Mouse (Mus musculus) liver, postnatal 0 days (tissue): ENCODE data around the gene Stam. TPM values are rescaled to one million over a fixed set of nuclear protein-coding genes. Genes with fewer than 3 reads are reported as not detected.
A peak's percentile ranks its signal among the peaks of the same experiment; 100 is the strongest.

Experiments
- ATAC-seq: fragments of 200-750 bp; cut with Nextera tagmentation; 2 replicates; pipeline ENCODE4 v1.8.0; 2017; ENCODE audit warnings: mild to moderate bottlenecking, moderate library complexity
- DNase-seq: peaks from one replicate; pipeline ENCODE4 v3.0.0-alpha.2; 2016
- H3K27ac ChIP-seq: fragments of 300-500 bp; sonication (generic); 2 replicates; pipeline ENCODE4 v1.5.1; 2014; ENCODE audit warnings: antibody characterized with exemption, moderate library complexity, mild to moderate bottlenecking, low read depth
- H3K27me3 ChIP-seq: fragments of 300-500 bp; sonication (generic); 2 replicates; pipeline ENCODE4 v1.6.1; 2014; ENCODE audit warnings: low read length, control low read depth, mixed read lengths; ENCODE audit not compliant: insufficient read depth
- H3K36me3 ChIP-seq: fragments of 300-500 bp; sonication (generic); replicated peaks from 2 replicates; pipeline ENCODE4 v1.6.1; 2014; ENCODE audit warnings: mild to moderate bottlenecking, control low read depth, low read length, moderate library complexity, mixed read lengths; ENCODE audit not compliant: insufficient read depth
- H3K4me1 ChIP-seq: fragments of 300-500 bp; sonication (generic); 2 replicates; pipeline ENCODE4 v1.6.1; 2014; ENCODE audit warnings: antibody characterized with exemption, mild to moderate bottlenecking, control low read depth; ENCODE audit not compliant: insufficient read depth
- H3K4me2 ChIP-seq: fragments of 300-500 bp; sonication (generic); 2 replicates; pipeline ENCODE4 v1.6.1; 2014; ENCODE audit warnings: low read depth, mild to moderate bottlenecking, low read length, moderate library complexity, mixed read lengths
- H3K4me3 ChIP-seq: fragments of 300-500 bp; sonication (generic); 2 replicates; pipeline ENCODE4 v1.5.1; 2014; ENCODE audit warnings: low read depth, low read length
- H3K9ac ChIP-seq: fragments of 300-500 bp; sonication (generic); replicated peaks from 2 replicates; pipeline ENCODE4 v1.6.1; 2014; ENCODE audit warnings: mild to moderate bottlenecking, moderate library complexity
- H3K9me3 ChIP-seq: fragments of 300-500 bp; sonication (generic); 2 replicates; pipeline ENCODE4 v1.6.1; 2016; ENCODE audit warnings: mild to moderate bottlenecking, control low read depth, low read length, mixed read lengths
- CTCF ChIP-seq: sonication (generic); IDR thresholded peaks from 2 replicates; pipeline ENCODE4 v1.5.1; 2016; ENCODE audit warnings: antibody characterized with exemption, low read depth
- EP300 ChIP-seq: IDR thresholded peaks from 2 replicates; pipeline ENCODE4 v1.6.1; 2016; ENCODE audit warnings: antibody characterized with exemption, low read depth, mild to moderate bottlenecking
- WGBS: fragments of 180-500 bp; shearing (Covaris S2); extraction: QIAGEN DNeasy Blood & Tissue Kit; methylation state at CpG from one replicate; pipeline ENCODE4 v1.1.7; 2014; ENCODE audit not compliant: insufficient replicate concordance; 5-methylcytosine and 5-hydroxymethylcytosine counted together
- polyA plus RNA-seq: library from polyadenylated mRNA; unstranded; fragments of >200 nt; fragmentation: Nextera tagmentation; extraction: Ambion mirVana; gene quantifications from 2 replicates; pipeline ENCODE4 v1.2.1, GENCODE M21; 2015

Stam gene
- polyA plus RNA-seq, 1 experiment from 2014 or later = 15.6 TPM

- no peak for DNase-seq
- ATAC-seq = no peak
- no peaks in the 10 kb centered on the region for H3K9me3 ChIP-seq
- H3K4me2 ChIP-seq = no peak overlapping the region
- TF ChIP-seq CTCF = no peak
- TF ChIP-seq EP300 = no peak
- no peak overlapping the region for H3K9ac ChIP-seq
- H3K4me1 ChIP-seq = no peaks in the 10 kb centered on the region
- WGBS = 81% methylated on average over 3 of the region's 3 CpGs
- H3K27me3 ChIP-seq = no peaks in the 10 kb centered on the region
- H3K4me3 ChIP-seq = no peak overlapping the region
- peaks cover 30% of the 10 kb centered on the region for H3K36me3 ChIP-seq
- no peak overlapping the region for H3K27ac ChIP-seq
These were observed 63.0 kb downstream of the Stam start for GRCm38 (mm10) chr2:14136906-14137305.

GRCm38 (mm10) chr2:14139590-14139989, 65.7 kb downstream of the Stam start:
- Histone ChIP-seq H3K9me3 (no peaks in the 10 kb centered on the region), H3K4me2 (no peak overlapping the region), H3K27me3 (no peaks in the 10 kb centered on the region), H3K9ac (no peak overlapping the region), H3K36me3 (peaks cover 26% of the 10 kb centered on the region), H3K4me1 (no peaks in the 10 kb centered on the region), H3K27ac (no peak overlapping the region), H3K4me3 (no peak overlapping the region)
- WGBS = 91% methylated on average over 6 of the region's 6 CpGs
- DNase-seq = no peak
- ATAC-seq = no peak
- TF ChIP-seq CTCF = no peak
- no peak for TF ChIP-seq EP300

GRCm38 (mm10) chr2:14140044-14140443, 66.1 kb downstream of the Stam start:
- H3K4me2 ChIP-seq = no peak overlapping the region
- peaks cover 26% of the 10 kb centered on the region for H3K36me3 ChIP-seq
- H3K4me3 ChIP-seq = no peak overlapping the region
- ATAC-seq (no peak), DNase-seq (no peak)
- WGBS = 77% methylated on average over 2 of the region's 2 CpGs
- H3K9me3 ChIP-seq = no peaks in the 10 kb centered on the region
- no peaks in the 10 kb centered on the region for H3K27me3 ChIP-seq
- no peak overlapping the region for H3K27ac ChIP-seq
- H3K9ac ChIP-seq = no peak overlapping the region
- TF ChIP-seq CTCF (no peak), EP300 (no peak)
- no peaks in the 10 kb centered on the region for H3K4me1 ChIP-seq

GRCm38 (mm10) chr2:14145311-14145710, 71.4 kb downstream of the Stam start:
- 70% methylated on average over 3 of the region's 3 CpGs for WGBS
- Histone ChIP-seq H3K9ac (no peak overlapping the region), H3K4me2 (no peak overlapping the region), H3K27ac (no peak overlapping the region), H3K4me1 (no peaks in the 10 kb centered on the region), H3K27me3 (no peaks in the 10 kb centered on the region), H3K4me3 (no peak overlapping the region), H3K9me3 (no peaks in the 10 kb centered on the region), H3K36me3 (peaks cover 37% of the 10 kb centered on the region)
- DNase-seq (no peak), ATAC-seq (no peak)
- TF ChIP-seq EP300 = no peak
- no peak for TF ChIP-seq CTCF

GRCm38 (mm10) chr2:14146913-14147312, 73.0 kb downstream of the Stam start:
- DNase-seq (no peak), ATAC-seq (no peak)
- Histone ChIP-seq H3K27me3 (no peaks in the 10 kb centered on the region), H3K4me2 (no peak overlapping the region), H3K9ac (no peak overlapping the region), H3K9me3 (no peaks in the 10 kb centered on the region), H3K4me3 (no peak overlapping the region), H3K27ac (no peak overlapping the region), H3K4me1 (no peaks in the 10 kb centered on the region), H3K36me3 (peaks cover 30% of the 10 kb centered on the region)
- 81% methylated on average over 2 of the region's 2 CpGs for WGBS
- TF ChIP-seq CTCF (peak; percentile 63), EP300 (no peak)

GRCm38 (mm10) chr2:14150829-14151228, 76.9 kb downstream of the Stam start:
- Histone ChIP-seq H3K9me3 (no peaks in the 10 kb centered on the region), H3K4me1 (no peaks in the 10 kb centered on the region), H3K4me2 (no peak overlapping the region), H3K27me3 (no peaks in the 10 kb centered on the region), H3K9ac (no peak overlapping the region), H3K4me3 (no peak overlapping the region), H3K36me3 (peaks cover 14% of the 10 kb centered on the region), H3K27ac (no peak overlapping the region)
- 65% methylated on average over 2 of the region's 2 CpGs for WGBS
- ATAC-seq (no peak), DNase-seq (no peak)
- TF ChIP-seq EP300 (no peak), CTCF (peak; percentile 32; the same call in 1 of the 2 replicates)

- Histone ChIP-seq H3K4me2 (no peak overlapping the region), H3K9ac (no peak overlapping the region), H3K27ac (no peak overlapping the region), H3K4me3 (no peak overlapping the region), H3K36me3 (peaks cover 9% of the 10 kb centered on the region), H3K4me1 (no peaks in the 10 kb centered on the region), H3K27me3 (no peaks in the 10 kb centered on the region), H3K9me3 (no peaks in the 10 kb centered on the region)
- ATAC-seq (no peak), DNase-seq (no peak)
- TF ChIP-seq EP300 (no peak), CTCF (no peak)
- WGBS = 85% methylated on average over 6 of the region's 6 CpGs
These were observed 78.0 kb downstream of the Stam start for GRCm38 (mm10) chr2:14151854-14152253.
